Mouse (Mus musculus) erythroblast, embryonic 14.5 days (primary cell): ENCODE results near the gene Hectd4.

ENCODE experiments used
- GATA1 ChIP-seq: IDR thresholded peaks from 2 replicates; pipeline ENCODE4 v1.6.1; 2012; ENCODE audit warnings: low read length, inconsistent platforms, mixed read lengths
- TAL1 ChIP-seq: IDR thresholded peaks from 3 replicates; pipeline ENCODE4 v1.6.1; 2012; ENCODE audit warnings: low read length, inconsistent platforms, mixed read lengths

DNA sequence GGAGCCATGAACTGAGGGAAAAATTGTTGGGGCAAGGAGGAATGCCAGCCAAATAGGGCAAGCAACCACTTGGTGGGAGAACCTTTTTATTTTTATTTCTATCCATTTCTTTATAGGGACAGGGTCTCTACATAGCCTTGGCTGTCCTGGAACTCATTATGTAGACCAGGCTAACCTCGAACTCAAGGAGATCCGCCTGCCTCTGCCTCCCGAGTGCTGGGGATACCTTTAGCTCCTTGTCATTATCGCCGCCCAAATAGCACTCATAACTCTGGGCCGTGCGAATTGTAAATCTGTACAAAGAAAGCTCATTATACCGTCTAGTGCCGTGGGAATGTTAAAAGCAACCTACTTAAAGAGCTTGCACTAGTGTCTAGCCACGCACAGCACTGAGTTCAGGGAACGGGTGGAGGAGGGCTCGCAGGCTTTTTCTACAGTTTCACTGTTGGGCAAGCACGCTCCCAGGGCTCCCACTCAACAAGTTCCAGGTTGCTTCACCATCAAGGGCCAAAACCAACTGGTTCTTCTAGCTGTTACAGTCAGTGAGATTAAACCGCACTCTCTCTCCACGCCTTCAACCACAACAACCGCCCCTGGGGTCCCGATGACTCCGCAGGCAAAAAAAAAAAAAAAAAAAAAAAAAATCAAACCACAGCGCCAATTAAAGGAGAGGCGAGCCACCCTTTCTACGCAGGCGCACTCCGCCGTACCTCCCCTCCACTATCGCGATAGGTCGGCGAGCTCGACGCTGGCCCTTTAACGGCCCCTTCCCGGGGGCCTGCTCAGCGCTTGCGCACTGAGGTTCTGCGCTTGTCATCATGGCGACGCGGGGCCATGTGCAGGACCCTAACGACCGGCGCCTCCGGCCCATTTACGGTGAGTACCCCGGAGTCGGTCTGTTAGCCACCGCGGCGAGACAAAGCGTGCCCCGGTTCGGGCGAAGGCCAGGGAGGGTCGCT, 177.4 kb downstream of the Hectd4 start, which contains the start of gene Naa25:
- TF ChIP-seq GATA1 (no peak), TAL1 (no peak)
